Mouse (Mus musculus) heart, postnatal 0 days (tissue): Measurements from ENCODE around the gene Ecpas.

Experiments used
- CTCF ChIP-seq: IDR thresholded peaks from 2 replicates; pipeline ENCODE4 v1.5.1; 2016; ENCODE audit warnings: antibody characterized with exemption, control low read depth, low read depth
- EP300 ChIP-seq: IDR thresholded peaks from 2 replicates; pipeline ENCODE4 v1.6.1; 2016; ENCODE audit warnings: antibody characterized with exemption, low read depth

GRCm38 (mm10) chr4:58832908-58833307 lies 79.6 kb downstream of the Ecpas start:
- TF ChIP-seq CTCF (no peak), EP300 (no peak)
